Mouse (Mus musculus) bone marrow, adult 2 months (tissue): ENCODE results near the gene Pcgf5.

Source experiments
- CTCF ChIP-seq: fragments of 200-500 bp; IDR thresholded peaks from 2 replicates; pipeline ENCODE4 v1.5.1; 2011; ENCODE audit warnings: low read length, control low read depth; ENCODE audit not compliant: control insufficient read depth, insufficient read depth
- POLR2A ChIP-seq: fragments of 200-500 bp; IDR thresholded peaks from 2 replicates; pipeline ENCODE4 v1.6.1; 2011; ENCODE audit warnings: low read depth, mild to moderate bottlenecking, control low read depth, low read length, borderline replicate concordance; ENCODE audit not compliant: control insufficient read depth

GRCm38 (mm10) chr19:36319735-36320134 is 28.4 kb upstream of the Pcgf5 start:
- TF ChIP-seq CTCF = no peak
- TF ChIP-seq POLR2A = no peak
